Mouse (Mus musculus): ENCODE data around the gene Ebf3. TPM values are rescaled to one million over a fixed set of nuclear protein-coding genes. Genes with fewer than 3 reads are reported as not detected.

The Ebf3 gene
- polyA plus RNA-seq, 1 experiment from 2014 or later = 6.4 TPM

- 0 out of 2 replicates have a peak, but pooled peaks have one; percentile 27 for ATAC-seq (ENCODE audit: insufficient number of reproducible peaks, low FRiP score, low TSS enrichment, low read depth)
- WGBS = 54% methylated on average over 8 of the region's 8 CpGs
- H3K4me1 ChIP-seq = peaks cover 61% of the 10 kb centered on the region
- H3K27me3 ChIP-seq = no peaks in the 10 kb centered on the region; the same call in 1 of the 2 replicates
- H3K36me3 ChIP-seq = no peaks in the 10 kb centered on the region
- H3K9ac ChIP-seq = no peak overlapping the region
- no peak overlapping the region for H3K4me2 ChIP-seq (replicated peaks)
- peak overlapping the region; percentile 60; the same call in 1 of the 2 replicates for H3K27ac ChIP-seq (replicated peaks)
- H3K9me3 ChIP-seq (replicated peaks) = no peaks in the 10 kb centered on the region
- H3K4me3 ChIP-seq (replicated peaks) = no peak overlapping the region
Measured at GRCm38 (mm10) chr7:137268452-137269155, 45.6 kb downstream of the Ebf3 start.

GRCm38 (mm10) chr7:137267441-137267840, 46.8 kb downstream of the Ebf3 start:
- Histone ChIP-seq H3K9me3 (replicated peaks) (no peaks in the 10 kb centered on the region), H3K27me3 (no peaks in the 10 kb centered on the region; the same call in 1 of the 2 replicates), H3K27ac (replicated peaks) (peak overlapping the region; percentile 55; the same call in 1 of the 2 replicates), H3K36me3 (no peaks in the 10 kb centered on the region), H3K4me1 (peaks cover 58% of the 10 kb centered on the region), H3K4me2 (replicated peaks) (no peak overlapping the region), H3K4me3 (replicated peaks) (no peak overlapping the region), H3K9ac (no peak overlapping the region)
- 53% methylated on average over 9 of the region's 9 CpGs for WGBS
- no peak for ATAC-seq (ENCODE audit: insufficient number of reproducible peaks, low FRiP score, low TSS enrichment, low read depth)

- Histone ChIP-seq H3K27me3 (no peaks in the 10 kb centered on the region; the same call in 1 of the 2 replicates), H3K4me1 (peaks cover 54% of the 10 kb centered on the region), H3K9me3 (replicated peaks) (no peaks in the 10 kb centered on the region), H3K4me2 (replicated peaks) (peak overlapping the region; percentile 19; the same call in 1 of the 2 replicates), H3K36me3 (no peaks in the 10 kb centered on the region), H3K27ac (replicated peaks) (0 out of 2 replicates have a peak overlapping the region, but pooled peaks have one; percentile 3), H3K9ac (0 out of 2 replicates have a peak overlapping the region, but pooled peaks have one; percentile 4), H3K4me3 (replicated peaks) (0 out of 2 replicates have a peak overlapping the region, but pooled peaks have one; percentile 2)
- ATAC-seq (ENCODE audit: insufficient number of reproducible peaks, low FRiP score, low TSS enrichment, low read depth) = 0 out of 2 replicates have a peak, but pooled peaks have one; percentile 20
- WGBS = 14% methylated on average over 17 of the region's 17 CpGs
Measured at GRCm38 (mm10) chr7:137266575-137266974, 47.7 kb downstream of the Ebf3 start.

- 83% methylated on average over 8 of the region's 8 CpGs for WGBS
- no peak overlapping the region for H3K4me2 ChIP-seq (replicated peaks)
- ATAC-seq (ENCODE audit: insufficient number of reproducible peaks, low FRiP score, low TSS enrichment, low read depth) = no peak
- no peaks in the 10 kb centered on the region for H3K9me3 ChIP-seq (replicated peaks)
- no peak overlapping the region for H3K9ac ChIP-seq
- H3K27me3 ChIP-seq = no peaks in the 10 kb centered on the region; the same call in 1 of the 2 replicates
- H3K36me3 ChIP-seq = no peaks in the 10 kb centered on the region
- H3K27ac ChIP-seq (replicated peaks) = no peak overlapping the region
- H3K4me1 ChIP-seq = peaks cover 23% of the 10 kb centered on the region
- H3K4me3 ChIP-seq (replicated peaks) = no peak overlapping the region
Measured at GRCm38 (mm10) chr7:137262330-137262729, 51.9 kb downstream of the Ebf3 start.

- Histone ChIP-seq H3K9me3 (replicated peaks) (no peaks in the 10 kb centered on the region), H3K4me1 (peaks cover 17% of the 10 kb centered on the region), H3K4me2 (replicated peaks) (no peak overlapping the region), H3K27ac (replicated peaks) (no peak overlapping the region), H3K4me3 (replicated peaks) (no peak overlapping the region), H3K9ac (no peak overlapping the region), H3K36me3 (no peaks in the 10 kb centered on the region), H3K27me3 (peaks cover 6% of the 10 kb centered on the region; the same call in 1 of the 2 replicates)
- ATAC-seq (ENCODE audit: insufficient number of reproducible peaks, low FRiP score, low TSS enrichment, low read depth) = 0 out of 2 replicates have a peak, but pooled peaks have one; percentile 48
- WGBS = 43% methylated on average over 11 of the region's 11 CpGs
Measured at GRCm38 (mm10) chr7:137246213-137246872, 67.9 kb downstream of the Ebf3 start.

GRCm38 (mm10) chr7:137244839-137245238, 69.4 kb downstream of the Ebf3 start:
- 70% methylated on average over 7 of the region's 7 CpGs for WGBS
- Histone ChIP-seq H3K9ac (no peak overlapping the region), H3K27ac (replicated peaks) (no peak overlapping the region)

GRCm38 (mm10) chr7:137240481-137240880, 73.8 kb downstream of the Ebf3 start:
- H3K4me1 ChIP-seq = peaks cover 8% of the 10 kb centered on the region; the same call in 1 of the 2 replicates
- H3K9me3 ChIP-seq (replicated peaks) = no peaks in the 10 kb centered on the region
- peaks cover 15% of the 10 kb centered on the region for H3K27me3 ChIP-seq

More at GRCm38 (mm10) chr7:137244839-137245238, 69.4 kb downstream of the Ebf3 start:
- ATAC-seq (ENCODE audit: insufficient number of reproducible peaks, low FRiP score, low TSS enrichment, low read depth) = no peak
- peaks cover 10% of the 10 kb centered on the region; the same call in 1 of the 2 replicates for H3K4me1 ChIP-seq
- no peak overlapping the region for H3K4me2 ChIP-seq (replicated peaks)
- H3K9me3 ChIP-seq (replicated peaks) = no peaks in the 10 kb centered on the region
- no peaks in the 10 kb centered on the region for H3K36me3 ChIP-seq
- peaks cover 12% of the 10 kb centered on the region for H3K27me3 ChIP-seq
- H3K4me3 ChIP-seq (replicated peaks) = no peak overlapping the region

GRCm38 (mm10) chr7:137239542-137240133, 74.6 kb downstream of the Ebf3 start:
- no peaks in the 10 kb centered on the region for H3K36me3 ChIP-seq
- H3K4me3 ChIP-seq (replicated peaks) = no peak overlapping the region
- H3K9me3 ChIP-seq (replicated peaks) = no peaks in the 10 kb centered on the region
- peaks cover 8% of the 10 kb centered on the region; the same call in 1 of the 2 replicates for H3K4me1 ChIP-seq
- H3K9ac ChIP-seq = no peak overlapping the region
- 0 out of 2 replicates have a peak overlapping the region, but pooled peaks have one; percentile 17 for H3K27ac ChIP-seq (replicated peaks)
- H3K27me3 ChIP-seq = peaks cover 15% of the 10 kb centered on the region
- ATAC-seq (ENCODE audit: insufficient number of reproducible peaks, low FRiP score, low TSS enrichment, low read depth) = no peak
- H3K4me2 ChIP-seq (replicated peaks) = no peak overlapping the region
- 63% methylated on average over 5 of the region's 5 CpGs for WGBS

More at GRCm38 (mm10) chr7:137240481-137240880, 73.8 kb downstream of the Ebf3 start:
- no peak overlapping the region for H3K9ac ChIP-seq
- no peak for ATAC-seq (ENCODE audit: insufficient number of reproducible peaks, low FRiP score, low TSS enrichment, low read depth)
- H3K4me3 ChIP-seq (replicated peaks) = no peak overlapping the region
- H3K4me2 ChIP-seq (replicated peaks) = no peak overlapping the region
- WGBS = 89% methylated on average over 8 of the region's 8 CpGs
- no peaks in the 10 kb centered on the region for H3K36me3 ChIP-seq
- H3K27ac ChIP-seq (replicated peaks) = no peak overlapping the region

- H3K9ac ChIP-seq = no peak overlapping the region
- H3K9me3 ChIP-seq (replicated peaks) = no peaks in the 10 kb centered on the region
- H3K4me2 ChIP-seq (replicated peaks) = no peak overlapping the region
- H3K27ac ChIP-seq (replicated peaks) = no peak overlapping the region
- peaks cover 15% of the 10 kb centered on the region for H3K27me3 ChIP-seq
- H3K4me3 ChIP-seq (replicated peaks) = no peak overlapping the region
- H3K4me1 ChIP-seq = peaks cover 8% of the 10 kb centered on the region; the same call in 1 of the 2 replicates
- 0 out of 2 replicates have a peak, but pooled peaks have one; percentile 56 for ATAC-seq (ENCODE audit: insufficient number of reproducible peaks, low FRiP score, low TSS enrichment, low read depth)
- no peaks in the 10 kb centered on the region for H3K36me3 ChIP-seq
- WGBS = 63% methylated on average over 12 of the region's 12 CpGs
Measured at GRCm38 (mm10) chr7:137237419-137237818, 76.8 kb downstream of the Ebf3 start.

- Histone ChIP-seq H3K36me3 (no peaks in the 10 kb centered on the region), H3K4me1 (peaks cover 25% of the 10 kb centered on the region), H3K27ac (replicated peaks) (no peak overlapping the region), H3K9me3 (replicated peaks) (no peaks in the 10 kb centered on the region), H3K4me3 (replicated peaks) (no peak overlapping the region), H3K4me2 (replicated peaks) (no peak overlapping the region), H3K27me3 (no peaks in the 10 kb centered on the region; the same call in 1 of the 2 replicates), H3K9ac (no peak overlapping the region)
- ATAC-seq (ENCODE audit: insufficient number of reproducible peaks, low FRiP score, low TSS enrichment, low read depth) = no peak
- WGBS = 95% methylated on average over 3 of the region's 3 CpGs
Measured at GRCm38 (mm10) chr7:137223823-137224222, 90.4 kb downstream of the Ebf3 start.
